Mouse (Mus musculus) G1E (cell line): ENCODE results near the gene Sgms2.

Experiments used
- CTCF ChIP-seq: IDR thresholded peaks from 2 replicates; pipeline ENCODE4 v1.5.1; 2012; ENCODE audit warnings: low read depth, low read length, inconsistent platforms, mixed read lengths
- TAL1 ChIP-seq: conservative IDR thresholded peaks from 2 replicates; pipeline ENCODE4 v1.6.1; 2012; ENCODE audit warnings: low read depth, low read length, inconsistent platforms, mixed read lengths

DNA sequence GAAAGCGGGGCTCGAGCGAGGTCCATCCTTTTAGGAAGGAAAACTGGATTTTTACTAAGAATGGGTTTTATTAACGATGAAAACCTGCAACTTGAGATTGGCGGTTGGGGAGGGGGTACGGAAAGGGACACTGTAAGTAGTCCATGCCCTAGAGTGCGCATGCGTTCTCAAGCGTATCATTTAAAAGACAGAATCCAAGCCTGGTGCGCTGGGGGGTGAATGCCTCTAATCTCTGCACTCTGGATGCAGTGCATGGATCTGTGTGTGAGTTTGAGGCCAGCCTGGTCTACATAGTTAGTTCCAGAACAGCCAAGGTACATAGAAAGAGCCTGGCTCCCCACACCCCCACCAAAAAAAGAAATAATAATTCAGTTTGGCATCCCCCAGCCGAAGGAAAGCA, 19.8 kb downstream of the Sgms2 start:
- no peak for TF ChIP-seq CTCF
- no peak for TF ChIP-seq TAL1
